Mouse (Mus musculus) hindbrain, postnatal 0 days (tissue): ENCODE data around the gene Prss35. TPM values are rescaled to one million over a fixed set of nuclear protein-coding genes. Genes with fewer than 3 reads are reported as not detected.

Source experiments
- ATAC-seq: fragments of 200-750 bp; cut with Nextera tagmentation; 2 replicates; pipeline ENCODE4 v1.8.0; 2017; ENCODE audit warnings: mild to moderate bottlenecking, moderate TSS enrichment, moderate library complexity
- DNase-seq: peaks from one replicate; pipeline ENCODE4 v3.0.0-alpha.2; 2015; ENCODE audit warnings: low spot score
- H3K27ac ChIP-seq: fragments of 300-500 bp; sonication (generic); 2 replicates; pipeline ENCODE4 v1.5.1; 2014; ENCODE audit warnings: mild to moderate bottlenecking
- H3K27me3 ChIP-seq: fragments of 300-500 bp; sonication (generic); 2 replicates; pipeline ENCODE4 v1.6.1; 2014; ENCODE audit warnings: low read length, mixed read lengths; ENCODE audit not compliant: insufficient read depth
- H3K36me3 ChIP-seq: fragments of 300-500 bp; sonication (generic); 2 replicates; pipeline ENCODE4 v1.6.1; 2014; ENCODE audit warnings: low read length, mixed read lengths; ENCODE audit not compliant: insufficient read depth
- H3K4me1 ChIP-seq: fragments of 300-500 bp; sonication (generic); 2 replicates; pipeline ENCODE4 v1.6.1; 2014; ENCODE audit warnings: antibody characterized with exemption, low read length, mixed read lengths; ENCODE audit not compliant: insufficient read depth
- H3K4me2 ChIP-seq: fragments of 300-500 bp; sonication (generic); 2 replicates; pipeline ENCODE4 v1.6.1; 2014; ENCODE audit warnings: low read depth, mild to moderate bottlenecking, low read length, moderate library complexity, mixed read lengths
- H3K4me3 ChIP-seq: fragments of 300-500 bp; sonication (generic); 2 replicates; pipeline ENCODE4 v1.5.1; 2014; ENCODE audit warnings: low read length
- H3K9ac ChIP-seq: fragments of 300-500 bp; sonication (generic); replicated peaks from 2 replicates; pipeline ENCODE4 v1.6.1; 2014; ENCODE audit warnings: mild to moderate bottlenecking, low read length, moderate library complexity, mixed read lengths
- H3K9me3 ChIP-seq: fragments of 300-500 bp; sonication (generic); 2 replicates; pipeline ENCODE4 v1.6.1; 2016; ENCODE audit warnings: low read length, mixed read lengths
- CTCF ChIP-seq: IDR thresholded peaks from 2 replicates; pipeline ENCODE4 v1.5.1; 2016; ENCODE audit warnings: antibody characterized with exemption, control low read depth, low read depth
- WGBS: fragments of 180-500 bp; shearing (Covaris S2); extraction: QIAGEN DNeasy Blood & Tissue Kit; methylation state at CpG from one replicate; pipeline ENCODE4 v1.1.7; 2014; 5-methylcytosine and 5-hydroxymethylcytosine counted together
- polyA plus RNA-seq: library from polyadenylated mRNA; unstranded; fragments of >200 nt; fragmentation: Nextera tagmentation; extraction: Ambion mirVana; gene quantifications from 2 replicates; pipeline ENCODE4 v1.2.1, GENCODE M21; 2015
- total RNA-seq: library from RNA; depleted of rRNA; stranded (reverse); fragments of >200 nt; gene quantifications from 2 replicates; pipeline ENCODE4 v1.2.3, GENCODE M21; 2014

Gene Prss35
- total and polyA plus RNA-seq, 2 experiments from 2014 or later, result 5.0 to 9.6 TPM

DNA sequence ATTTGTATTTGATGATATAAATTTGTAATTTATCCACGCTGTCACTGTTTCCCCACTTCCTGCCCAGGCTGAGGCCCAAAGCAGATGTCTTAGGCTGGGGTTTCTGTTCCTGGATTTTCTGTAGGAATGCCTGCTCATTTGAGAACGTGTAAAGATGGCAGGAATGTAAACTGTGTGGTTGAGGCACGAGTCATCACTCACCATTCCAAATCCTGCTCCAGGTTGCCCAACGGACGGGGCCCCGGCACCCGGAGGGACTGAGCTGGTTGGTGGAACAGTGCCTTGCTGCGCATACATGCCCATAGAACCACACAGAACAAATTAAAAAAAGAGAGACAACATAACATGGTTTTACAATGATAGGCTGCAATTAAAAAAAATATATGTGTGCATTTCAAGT is 30.5 kb downstream of the Prss35 start:
- TF ChIP-seq CTCF, result no peak
- H3K4me1 ChIP-seq, result no peaks in the 10 kb centered on the region
- no peaks in the 10 kb centered on the region for H3K27me3 ChIP-seq
- H3K36me3 ChIP-seq, result peaks cover 27% of the 10 kb centered on the region
- DNase-seq, result no peak
- H3K27ac ChIP-seq, result no peak overlapping the region
- no peak overlapping the region for H3K9ac ChIP-seq
- H3K9me3 ChIP-seq, result no peaks in the 10 kb centered on the region
- no peak for ATAC-seq
- H3K4me2 ChIP-seq, result no peak overlapping the region
- H3K4me3 ChIP-seq, result no peak overlapping the region
- whole genome bisulfite sequencing, result 88% methylated on average over 8 of the region's 8 CpGs

DNA sequence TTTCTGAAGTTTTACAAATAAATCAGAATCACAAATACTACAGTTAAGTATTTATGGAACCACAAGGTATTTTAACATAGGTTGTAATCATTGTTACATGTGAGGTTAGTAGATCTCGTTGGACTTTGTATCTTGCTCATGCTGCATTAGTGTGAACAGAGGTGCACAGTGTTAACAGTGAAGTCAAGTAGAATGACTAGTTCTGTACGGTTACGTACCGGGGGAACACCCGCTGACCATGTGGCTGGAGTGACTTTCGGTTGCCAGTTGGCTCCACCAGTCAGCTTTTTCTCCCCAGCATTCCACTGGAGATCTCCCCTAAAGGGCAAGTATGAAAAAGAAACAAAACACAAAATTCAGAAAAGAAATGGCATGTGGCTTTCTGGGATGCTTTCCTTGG is 31.9 kb downstream of the Prss35 start:
- 88% methylated on average over 6 of the region's 6 CpGs for WGBS
- ATAC-seq, result no peak

GRCm38 (mm10) chr9:86777309-86777708 is 33.9 kb downstream of the Prss35 start:
- no peak overlapping the region for H3K4me3 ChIP-seq
- DNase-seq (no peak), ATAC-seq (peak; percentile 43)
- H3K4me1 ChIP-seq, result no peaks in the 10 kb centered on the region
- H3K27me3 ChIP-seq, result no peaks in the 10 kb centered on the region
- H3K4me2 ChIP-seq, result no peak overlapping the region
- peaks cover 24% of the 10 kb centered on the region for H3K36me3 ChIP-seq
- no peak overlapping the region for H3K27ac ChIP-seq
- 44% methylated on average over 7 of the region's 7 CpGs for whole genome bisulfite sequencing
- H3K9ac ChIP-seq, result no peak overlapping the region
- no peaks in the 10 kb centered on the region for H3K9me3 ChIP-seq
- no peak for TF ChIP-seq CTCF

More for the DNA sequence above, 31.9 kb downstream of the Prss35 start:
- no peak for TF ChIP-seq CTCF
- H3K9ac ChIP-seq, result no peak overlapping the region
- H3K4me3 ChIP-seq, result no peak overlapping the region
- H3K27me3 ChIP-seq, result no peaks in the 10 kb centered on the region
- no peaks in the 10 kb centered on the region for H3K9me3 ChIP-seq
- DNase-seq, result no peak
- H3K27ac ChIP-seq, result no peak overlapping the region
- H3K36me3 ChIP-seq, result peaks cover 29% of the 10 kb centered on the region
- no peaks in the 10 kb centered on the region for H3K4me1 ChIP-seq
- no peak overlapping the region for H3K4me2 ChIP-seq

- Histone ChIP-seq H3K4me1 (no peaks in the 10 kb centered on the region), H3K4me2 (no peak overlapping the region), H3K9me3 (no peaks in the 10 kb centered on the region), H3K4me3 (no peak overlapping the region), H3K27ac (no peak overlapping the region), H3K36me3 (peaks cover 33% of the 10 kb centered on the region), H3K27me3 (no peaks in the 10 kb centered on the region), H3K9ac (no peak overlapping the region)
- DNase-seq, result no peak
- ATAC-seq, result no peak
- WGBS, result 68% methylated on average over 4 of the region's 4 CpGs
- no peak for TF ChIP-seq CTCF
These were observed 34.8 kb downstream of the Prss35 start for GRCm38 (mm10) chr9:86778212-86778611.

GRCm38 (mm10) chr9:86781426-86781825 is 38.0 kb downstream of the Prss35 start:
- Histone ChIP-seq H3K4me2 (no peak overlapping the region), H3K4me3 (no peak overlapping the region), H3K36me3 (peaks cover 31% of the 10 kb centered on the region), H3K4me1 (no peaks in the 10 kb centered on the region), H3K27ac (no peak overlapping the region), H3K9me3 (no peaks in the 10 kb centered on the region), H3K27me3 (no peaks in the 10 kb centered on the region), H3K9ac (no peak overlapping the region)
- ATAC-seq, result no peak
- TF ChIP-seq CTCF, result no peak
- no peak for DNase-seq
- 83% methylated on average over 4 of the region's 4 CpGs for WGBS

DNA sequence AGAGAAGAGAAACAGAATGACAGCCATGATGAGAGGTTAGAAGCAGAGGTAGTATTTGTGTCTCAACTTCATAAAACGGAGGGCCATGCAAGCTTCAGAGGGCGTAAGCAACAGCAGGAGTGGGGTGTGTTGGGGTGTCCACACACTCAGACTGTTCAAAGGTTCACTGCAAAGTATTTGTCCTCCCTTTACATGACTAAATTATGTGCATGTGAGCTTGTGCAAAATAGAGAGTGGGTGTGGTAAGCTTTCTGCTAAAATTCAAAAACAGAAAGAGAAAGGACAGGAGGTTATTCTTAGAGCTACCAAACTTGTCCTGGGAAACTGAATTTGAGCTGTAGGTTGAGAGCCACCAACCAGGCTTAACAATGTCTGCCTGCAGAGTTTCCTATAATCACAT is 39.4 kb downstream of the Prss35 start:
- 92% methylated on average over 2 of the region's 2 CpGs for WGBS
- Histone ChIP-seq H3K27ac (no peak overlapping the region), H3K4me1 (no peaks in the 10 kb centered on the region), H3K36me3 (peaks cover 27% of the 10 kb centered on the region), H3K9me3 (no peaks in the 10 kb centered on the region), H3K27me3 (no peaks in the 10 kb centered on the region), H3K4me2 (no peak overlapping the region), H3K9ac (no peak overlapping the region), H3K4me3 (no peak overlapping the region)
- DNase-seq, result no peak
- no peak for TF ChIP-seq CTCF
- no peak for ATAC-seq

DNA sequence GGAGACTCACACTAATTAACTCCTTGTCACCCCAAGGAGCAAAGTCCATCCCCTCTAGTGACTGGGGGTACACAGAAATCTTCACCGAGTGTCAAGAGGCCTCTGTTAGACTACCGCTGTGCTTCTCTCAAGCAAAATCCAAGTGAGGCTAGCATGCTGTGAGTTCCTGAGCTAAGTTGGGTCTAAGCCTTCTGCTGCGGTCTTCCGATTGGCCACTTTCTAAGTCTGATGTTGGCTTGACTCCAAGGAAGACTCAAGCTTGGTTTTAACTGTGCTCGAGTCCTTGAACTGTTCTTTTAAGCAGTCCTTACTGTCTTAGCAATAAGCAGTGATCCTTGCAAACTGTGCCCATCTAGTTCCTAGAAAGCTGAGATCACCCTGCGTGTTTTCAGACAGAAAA is 45.7 kb downstream of the Prss35 start:
- no peaks in the 10 kb centered on the region for H3K4me1 ChIP-seq
- WGBS, result 65% methylated on average over 6 of the region's 6 CpGs
- H3K9me3 ChIP-seq, result no peaks in the 10 kb centered on the region
- no peaks in the 10 kb centered on the region for H3K27me3 ChIP-seq
- H3K9ac ChIP-seq, result no peak overlapping the region
- H3K36me3 ChIP-seq, result peaks cover 12% of the 10 kb centered on the region; the same call in 1 of the 2 replicates
- no peak overlapping the region for H3K4me3 ChIP-seq
- ATAC-seq, result no peak
- H3K4me2 ChIP-seq, result no peak overlapping the region
- H3K27ac ChIP-seq, result no peak overlapping the region
- no peak for DNase-seq
- TF ChIP-seq CTCF, result no peak
